Mouse (Mus musculus): ENCODE data around the gene Sergef. TPM values are rescaled to one million over a fixed set of nuclear protein-coding genes. Genes with fewer than 3 reads are reported as not detected.

Gene Sergef
- polyA plus RNA-seq, 1 experiment, result 7.4 TPM

DNA sequence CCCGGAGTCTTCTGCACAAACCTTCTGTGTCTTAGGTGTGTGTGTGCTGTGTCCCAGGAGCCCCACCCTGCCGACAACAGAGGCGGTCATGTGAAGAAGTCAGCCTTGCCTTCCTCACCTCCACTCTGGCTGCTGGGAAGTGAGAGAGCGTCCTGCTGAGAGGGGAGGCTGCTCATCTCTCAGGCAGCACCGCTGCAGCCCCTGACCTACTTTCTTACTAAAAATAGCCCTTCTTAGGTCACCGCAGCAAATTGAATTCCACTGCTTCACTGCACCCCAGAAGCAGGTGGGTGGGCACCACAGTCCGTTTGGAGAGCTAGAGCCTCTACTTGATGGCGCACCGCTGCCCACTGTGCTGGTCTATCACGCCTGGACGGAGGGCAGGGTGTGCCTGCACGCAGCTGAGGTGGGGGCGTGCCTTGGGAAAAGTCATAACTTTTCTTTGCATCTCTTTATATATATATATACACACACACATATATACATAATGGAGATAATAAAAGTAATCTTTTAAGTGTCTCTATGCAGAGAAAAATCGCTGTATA lies 147.4 kb downstream of the Sergef start:
- H3K4me1 ChIP-seq (ENCODE audit: control insufficient read depth, insufficient read depth, low read length), result no peaks in the 10 kb centered on the region
- H3K4me3 ChIP-seq (ENCODE audit: insufficient read depth, low read length), result no peak overlapping the region
- no peak overlapping the region for H3K27ac ChIP-seq (ENCODE audit: insufficient read depth, low read depth, low read length)
- TF ChIP-seq POLR2A (IDR thresholded peaks at IDR 0.05; ENCODE audit: borderline replicate concordance, low read depth, low read length) (no peak), CTCF (IDR thresholded peaks at IDR 0.05; ENCODE audit: low read depth, low read length) (no peak)

- peaks cover 4% of the 10 kb centered on the region for H3K4me1 ChIP-seq (ENCODE audit: control insufficient read depth, insufficient read depth, low read length)
- no peak for TF ChIP-seq CTCF (IDR thresholded peaks at IDR 0.05; ENCODE audit: low read depth, low read length)
- TF ChIP-seq POLR2A (IDR thresholded peaks at IDR 0.05; ENCODE audit: borderline replicate concordance, low read depth, low read length), result no peak
- H3K27ac ChIP-seq (ENCODE audit: insufficient read depth, low read depth, low read length), result no peak overlapping the region
- H3K4me3 ChIP-seq (ENCODE audit: insufficient read depth, low read length), result no peak overlapping the region
Measured at GRCm38 (mm10) chr7:46487354-46487753, 152.3 kb downstream of the Sergef start.

- Histone ChIP-seq H3K4me1 (ENCODE audit: control insufficient read depth, insufficient read depth, low read length) (peaks cover 10% of the 10 kb centered on the region), H3K4me3 (ENCODE audit: insufficient read depth, low read length) (no peak overlapping the region), H3K27ac (ENCODE audit: insufficient read depth, low read depth, low read length) (no peak overlapping the region)
- TF ChIP-seq CTCF (IDR thresholded peaks at IDR 0.05; ENCODE audit: low read depth, low read length), result no peak
- no peak for TF ChIP-seq POLR2A (IDR thresholded peaks at IDR 0.05; ENCODE audit: borderline replicate concordance, low read depth, low read length)
Measured at GRCm38 (mm10) chr7:46486761-46487160, 152.8 kb downstream of the Sergef start.

DNA sequence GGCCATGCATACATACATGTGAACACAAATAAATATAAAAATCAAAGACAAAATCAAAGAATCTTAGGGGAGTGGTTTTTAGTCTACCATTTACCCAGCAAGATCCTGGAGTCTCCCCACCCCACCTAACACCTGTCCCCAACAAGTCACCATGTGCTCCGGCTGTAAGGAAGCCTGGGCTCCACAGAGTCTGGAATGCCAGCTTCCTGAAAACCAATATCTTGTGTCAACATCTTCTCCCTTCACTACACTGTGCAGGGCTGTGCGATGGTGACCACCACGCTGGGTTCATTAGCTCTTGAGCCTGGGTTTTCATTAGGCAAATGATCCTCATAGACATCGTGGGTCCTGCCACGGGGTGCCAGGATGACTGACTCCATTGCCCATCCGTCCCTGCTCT lies 155.4 kb downstream of the Sergef start:
- no peak overlapping the region for H3K4me3 ChIP-seq (ENCODE audit: insufficient read depth, low read length)
- TF ChIP-seq CTCF (IDR thresholded peaks at IDR 0.05; ENCODE audit: low read depth, low read length) (no peak), POLR2A (IDR thresholded peaks at IDR 0.05; ENCODE audit: borderline replicate concordance, low read depth, low read length) (no peak)
- H3K27ac ChIP-seq (ENCODE audit: insufficient read depth, low read depth, low read length), result no peak overlapping the region
- peaks cover 11% of the 10 kb centered on the region for H3K4me1 ChIP-seq (ENCODE audit: control insufficient read depth, insufficient read depth, low read length)

DNA sequence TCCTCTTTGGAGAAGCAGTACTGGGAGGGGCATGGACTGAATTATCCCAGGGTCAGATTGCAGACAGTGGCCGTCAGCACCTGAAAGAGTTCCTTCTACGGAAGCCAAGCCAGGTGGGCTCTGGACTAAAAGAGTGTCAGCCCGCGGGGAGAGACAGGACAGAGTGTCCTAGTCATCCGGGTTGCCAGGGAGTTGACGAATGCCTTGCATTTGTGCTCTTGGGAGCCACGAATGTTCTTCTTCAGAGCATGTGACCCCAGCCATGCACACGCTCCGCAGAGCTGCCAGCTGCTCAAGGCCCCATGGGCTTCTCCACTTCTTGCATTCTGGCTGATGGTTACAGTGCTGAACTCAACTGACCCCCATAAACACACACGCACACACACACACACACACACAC lies 156.6 kb downstream of the Sergef start:
- Histone ChIP-seq H3K27ac (ENCODE audit: insufficient read depth, low read depth, low read length) (no peak overlapping the region), H3K4me3 (ENCODE audit: insufficient read depth, low read length) (no peak overlapping the region), H3K4me1 (ENCODE audit: control insufficient read depth, insufficient read depth, low read length) (peaks cover 11% of the 10 kb centered on the region)
- TF ChIP-seq CTCF (IDR thresholded peaks at IDR 0.05; ENCODE audit: low read depth, low read length), result no peak
- no peak for TF ChIP-seq POLR2A (IDR thresholded peaks at IDR 0.05; ENCODE audit: borderline replicate concordance, low read depth, low read length)

DNA sequence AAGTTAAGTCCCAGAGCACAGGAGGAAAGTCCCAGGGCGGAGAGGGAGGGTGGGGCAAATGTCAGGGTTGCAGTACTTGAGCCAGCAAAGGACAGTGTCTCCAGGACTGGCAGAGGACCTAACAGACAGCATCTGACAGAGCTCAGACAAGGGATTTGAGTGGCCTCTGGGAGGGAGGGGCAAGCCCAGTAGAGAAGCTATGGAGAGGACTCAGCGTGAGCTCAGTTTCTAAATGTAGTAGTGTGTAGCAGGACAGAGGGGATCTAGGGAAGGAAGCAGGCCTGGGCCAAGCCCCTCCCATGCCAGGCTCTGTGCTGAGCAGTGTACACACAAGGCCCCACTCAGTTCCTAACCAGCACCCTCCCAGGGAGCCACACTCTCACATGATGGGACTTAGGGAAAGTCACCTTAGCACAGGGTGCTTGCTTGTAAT lies 157.5 kb downstream of the Sergef start:
- no peak overlapping the region for H3K27ac ChIP-seq (ENCODE audit: insufficient read depth, low read depth, low read length)
- H3K4me3 ChIP-seq (ENCODE audit: insufficient read depth, low read length), result no peak overlapping the region
- peaks cover 11% of the 10 kb centered on the region for H3K4me1 ChIP-seq (ENCODE audit: control insufficient read depth, insufficient read depth, low read length)
- TF ChIP-seq POLR2A (IDR thresholded peaks at IDR 0.05; ENCODE audit: borderline replicate concordance, low read depth, low read length) (no peak), CTCF (IDR thresholded peaks at IDR 0.05; ENCODE audit: low read depth, low read length) (no peak)

- Histone ChIP-seq H3K4me3 (ENCODE audit: insufficient read depth, low read length) (no peak overlapping the region), H3K4me1 (ENCODE audit: control insufficient read depth, insufficient read depth, low read length) (peaks cover 11% of the 10 kb centered on the region), H3K27ac (ENCODE audit: insufficient read depth, low read depth, low read length) (no peak overlapping the region)
- no peak for TF ChIP-seq CTCF (IDR thresholded peaks at IDR 0.05; ENCODE audit: low read depth, low read length)
- TF ChIP-seq POLR2A (IDR thresholded peaks at IDR 0.05; ENCODE audit: borderline replicate concordance, low read depth, low read length), result no peak
Measured at GRCm38 (mm10) chr7:46479793-46480192, 159.8 kb downstream of the Sergef start.

- Histone ChIP-seq H3K4me3 (ENCODE audit: insufficient read depth, low read length) (no peak overlapping the region), H3K4me1 (ENCODE audit: control insufficient read depth, insufficient read depth, low read length) (peaks cover 8% of the 10 kb centered on the region), H3K27ac (ENCODE audit: insufficient read depth, low read depth, low read length) (no peak overlapping the region)
- TF ChIP-seq POLR2A (IDR thresholded peaks at IDR 0.05; ENCODE audit: borderline replicate concordance, low read depth, low read length) (no peak), CTCF (IDR thresholded peaks at IDR 0.05; ENCODE audit: low read depth, low read length) (no peak)
Measured at GRCm38 (mm10) chr7:46477456-46477855, 162.2 kb downstream of the Sergef start.

DNA sequence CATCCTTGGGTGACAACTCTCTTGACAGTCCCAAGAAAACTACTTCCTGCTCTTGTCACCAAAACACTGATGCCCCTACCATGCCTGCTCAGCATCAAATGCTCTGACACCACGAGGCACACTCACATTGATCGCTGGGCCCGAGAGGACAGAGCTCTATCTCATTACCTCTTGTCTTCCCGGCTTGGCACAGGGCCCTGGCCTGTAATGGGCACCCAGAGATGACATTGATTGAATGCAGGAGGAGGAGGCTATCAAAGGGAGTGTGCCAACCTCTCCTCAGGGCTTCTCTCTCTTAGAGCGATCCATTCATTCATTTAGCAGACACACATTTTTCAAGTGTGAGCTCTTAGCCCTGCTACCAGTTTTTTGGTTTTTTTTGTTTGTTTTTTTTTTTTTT lies 164.1 kb downstream of the Sergef start:
- no peaks in the 10 kb centered on the region for H3K4me1 ChIP-seq (ENCODE audit: control insufficient read depth, insufficient read depth, low read length)
- no peak overlapping the region for H3K27ac ChIP-seq (ENCODE audit: insufficient read depth, low read depth, low read length)
- TF ChIP-seq CTCF (IDR thresholded peaks at IDR 0.05; ENCODE audit: low read depth, low read length) (no peak), POLR2A (IDR thresholded peaks at IDR 0.05; ENCODE audit: borderline replicate concordance, low read depth, low read length) (no peak)
- H3K4me3 ChIP-seq (ENCODE audit: insufficient read depth, low read length), result no peak overlapping the region

GRCm38 (mm10) chr7:46473141-46473540 lies 166.5 kb downstream of the Sergef start:
- no peak overlapping the region for H3K27ac ChIP-seq (ENCODE audit: insufficient read depth, low read depth, low read length)
- H3K4me3 ChIP-seq (ENCODE audit: insufficient read depth, low read length), result no peak overlapping the region
- TF ChIP-seq POLR2A (IDR thresholded peaks at IDR 0.05; ENCODE audit: borderline replicate concordance, low read depth, low read length) (no peak), CTCF (IDR thresholded peaks at IDR 0.05; ENCODE audit: low read depth, low read length) (no peak)
- H3K4me1 ChIP-seq (ENCODE audit: control insufficient read depth, insufficient read depth, low read length), result no peaks in the 10 kb centered on the region
